Mouse (Mus musculus): ENCODE data around the gene Xpr1. TPM values are rescaled to one million over a fixed set of nuclear protein-coding genes. Genes with fewer than 3 reads are reported as not detected.

The Xpr1 gene
- polyA plus RNA-seq, 1 experiment from 2014 or later = 92.5 TPM

DNA sequence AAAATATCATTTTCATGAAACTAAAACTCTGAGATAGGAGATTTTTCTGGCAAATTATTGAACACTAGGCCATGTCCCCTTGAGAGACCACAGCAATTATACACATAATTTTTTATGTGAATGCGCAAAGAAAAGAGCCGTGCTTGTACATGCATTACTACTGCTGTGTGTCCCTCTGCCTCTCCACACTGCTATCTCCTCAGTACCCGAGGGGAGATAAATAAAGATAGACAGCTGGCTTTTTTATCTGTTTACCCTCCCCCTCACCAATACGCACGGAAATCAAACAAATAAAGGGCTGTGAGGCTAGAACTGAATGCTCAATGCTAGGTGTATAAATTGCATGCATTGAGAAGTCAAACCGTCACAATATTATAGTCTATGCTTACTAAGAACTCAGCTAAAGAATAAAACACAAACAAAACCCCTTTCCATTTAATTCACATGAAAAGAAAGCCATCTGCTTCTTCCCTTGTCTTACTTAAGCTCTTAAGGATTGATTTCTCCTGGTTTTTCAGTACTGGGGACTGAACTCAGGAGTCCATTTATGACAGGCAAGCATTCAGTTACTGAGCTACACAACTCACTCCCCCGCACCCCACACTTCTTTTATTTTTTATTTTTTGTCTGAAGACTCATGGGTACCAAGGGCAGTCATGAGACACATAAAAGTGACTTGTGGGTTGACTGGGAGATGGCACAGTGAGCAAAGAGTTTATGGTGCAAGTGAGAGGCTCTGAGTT is 97.0 kb downstream of the Xpr1 start:
- Histone ChIP-seq H3K4me3 (replicated peaks; ENCODE audit: low read length) (no peak overlapping the region), H3K4me2 (ENCODE audit: low read length) (no peak overlapping the region), H3K9ac (replicated peaks; ENCODE audit: low read depth, low read length) (no peak overlapping the region), H3K4me1 (replicated peaks; ENCODE audit: control insufficient read depth, insufficient read depth, low read length) (peaks cover 2% of the 10 kb centered on the region), H3K36me3 (ENCODE audit: control insufficient read depth, insufficient read depth) (no peaks in the 10 kb centered on the region), H3K27me3 (replicated peaks; ENCODE audit: control insufficient read depth, insufficient read depth, low read length) (no peaks in the 10 kb centered on the region), H3K9me3 (ENCODE audit: control insufficient read depth, low read length) (no peaks in the 10 kb centered on the region), H3K27ac (ENCODE audit: low read length) (0 out of 2 replicates have a peak overlapping the region, but pooled peaks have one; percentile 28)
- 43% methylated on average over 7 of the region's 7 CpGs for WGBS
- ATAC-seq = no peak

DNA sequence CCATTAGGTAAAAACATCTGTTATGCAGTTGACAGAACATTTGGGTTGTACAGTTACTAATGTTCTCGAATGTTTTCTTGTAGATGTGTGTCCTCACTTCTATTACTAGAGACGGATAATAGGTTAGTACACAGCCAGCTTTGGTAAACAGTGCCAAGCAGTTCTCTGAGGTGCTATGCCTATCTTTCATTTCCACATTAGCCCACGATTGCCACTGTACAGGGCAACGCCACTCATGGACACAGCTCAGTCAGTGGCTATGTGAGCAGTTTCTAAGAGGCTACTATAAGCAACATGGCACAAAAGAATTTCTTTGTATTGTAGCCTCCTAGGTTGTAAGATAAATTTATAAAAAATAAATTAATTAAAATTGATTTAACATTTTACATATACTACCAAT is 97.7 kb downstream of the Xpr1 start:
- WGBS = 59% methylated on average over 4 of the region's 4 CpGs
- ATAC-seq = no peak
- Histone ChIP-seq H3K9me3 (ENCODE audit: control insufficient read depth, low read length) (no peaks in the 10 kb centered on the region), H3K36me3 (ENCODE audit: control insufficient read depth, insufficient read depth) (no peaks in the 10 kb centered on the region), H3K9ac (replicated peaks; ENCODE audit: low read depth, low read length) (no peak overlapping the region), H3K27ac (ENCODE audit: low read length) (no peak overlapping the region), H3K4me1 (replicated peaks; ENCODE audit: control insufficient read depth, insufficient read depth, low read length) (peaks cover 2% of the 10 kb centered on the region), H3K27me3 (replicated peaks; ENCODE audit: control insufficient read depth, insufficient read depth, low read length) (no peaks in the 10 kb centered on the region), H3K4me3 (replicated peaks; ENCODE audit: low read length) (no peak overlapping the region), H3K4me2 (ENCODE audit: low read length) (no peak overlapping the region)

DNA sequence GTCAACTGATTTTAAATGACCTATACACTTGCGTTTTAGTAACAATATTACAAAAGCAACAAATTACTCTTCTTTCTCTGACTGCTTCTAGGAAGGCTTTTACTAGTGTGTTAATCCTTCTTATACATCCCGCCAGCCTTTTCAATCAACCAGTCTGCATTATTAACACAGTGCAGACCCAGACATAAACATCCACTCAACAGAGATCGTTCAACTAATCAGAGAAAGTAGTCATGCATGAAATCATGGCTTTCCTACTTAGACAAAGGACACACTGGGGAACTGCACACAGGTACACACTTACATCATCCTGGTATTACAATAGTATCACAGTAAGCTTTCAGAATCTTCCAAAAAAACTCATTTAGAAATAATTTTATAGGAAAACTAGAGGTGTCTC is 105.5 kb downstream of the Xpr1 start:
- Histone ChIP-seq H3K4me1 (replicated peaks; ENCODE audit: control insufficient read depth, insufficient read depth, low read length) (peaks cover 14% of the 10 kb centered on the region), H3K9ac (replicated peaks; ENCODE audit: low read depth, low read length) (no peak overlapping the region), H3K4me3 (replicated peaks; ENCODE audit: low read length) (no peak overlapping the region), H3K4me2 (ENCODE audit: low read length) (no peak overlapping the region), H3K27me3 (replicated peaks; ENCODE audit: control insufficient read depth, insufficient read depth, low read length) (no peaks in the 10 kb centered on the region), H3K9me3 (ENCODE audit: control insufficient read depth, low read length) (no peaks in the 10 kb centered on the region), H3K27ac (ENCODE audit: low read length) (no peak overlapping the region), H3K36me3 (ENCODE audit: control insufficient read depth, insufficient read depth) (peaks cover 6% of the 10 kb centered on the region; the same call in 1 of the 2 replicates)
- ATAC-seq = no peak
- 6% methylated on average over 3 of the region's 3 CpGs for WGBS

DNA sequence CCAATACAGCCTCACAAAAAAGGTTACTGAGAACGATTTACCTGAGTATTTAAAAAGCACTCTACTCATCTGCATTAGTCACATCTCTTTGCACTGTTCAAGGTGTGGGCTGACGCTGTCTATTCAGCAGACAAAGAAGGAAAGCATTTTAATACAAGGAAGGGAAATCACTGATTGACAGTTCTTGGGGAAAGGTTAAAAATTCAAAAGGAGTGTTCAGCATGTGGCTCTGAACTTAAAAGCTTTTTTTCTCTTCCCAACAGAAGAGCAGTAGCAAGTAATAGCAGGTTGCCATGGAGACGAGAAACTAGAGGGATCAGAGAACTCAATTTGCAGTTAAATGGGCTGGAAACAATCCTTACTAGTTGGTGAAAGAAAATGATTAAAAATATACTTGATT is 110.3 kb downstream of the Xpr1 start:
- Histone ChIP-seq H3K27ac (ENCODE audit: low read length) (peak overlapping the region; percentile 88), H3K36me3 (ENCODE audit: control insufficient read depth, insufficient read depth) (no peaks in the 10 kb centered on the region), H3K9me3 (ENCODE audit: control insufficient read depth, low read length) (no peaks in the 10 kb centered on the region), H3K9ac (replicated peaks; ENCODE audit: low read depth, low read length) (no peak overlapping the region), H3K4me1 (replicated peaks; ENCODE audit: control insufficient read depth, insufficient read depth, low read length) (peaks cover 27% of the 10 kb centered on the region), H3K4me2 (ENCODE audit: low read length) (no peak overlapping the region), H3K4me3 (replicated peaks; ENCODE audit: low read length) (no peak overlapping the region), H3K27me3 (replicated peaks; ENCODE audit: control insufficient read depth, insufficient read depth, low read length) (no peaks in the 10 kb centered on the region)
- peak; percentile 71 for ATAC-seq
- WGBS = 9% methylated on average over 3 of the region's 3 CpGs

DNA sequence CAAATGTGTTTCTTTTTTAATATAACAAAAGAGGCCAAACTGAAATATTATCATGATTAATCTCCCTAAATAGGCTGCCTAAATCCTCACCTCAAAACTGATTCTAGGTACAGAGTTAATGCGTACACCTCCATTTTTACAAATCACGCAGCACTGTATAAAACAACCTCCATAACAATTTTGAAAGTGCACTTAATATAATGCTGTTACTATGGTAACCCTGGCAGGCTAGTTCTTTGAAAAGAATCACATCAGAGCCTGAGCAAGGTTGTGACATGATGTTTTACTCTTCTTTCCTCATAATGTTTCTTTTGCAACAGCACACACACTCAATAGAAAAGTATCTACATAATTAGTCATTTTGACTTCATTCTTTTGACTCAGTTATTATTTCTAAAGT is 113.8 kb downstream of the Xpr1 start:
- peak overlapping the region; percentile 76 for H3K27ac ChIP-seq (ENCODE audit: low read length)
- H3K4me2 ChIP-seq (ENCODE audit: low read length) = no peak overlapping the region
- peak; percentile 65 for ATAC-seq
- H3K9ac ChIP-seq (replicated peaks; ENCODE audit: low read depth, low read length) = no peak overlapping the region
- no peak overlapping the region for H3K4me3 ChIP-seq (replicated peaks; ENCODE audit: low read length)
- 41% methylated on average over 2 of the region's 2 CpGs for WGBS
- no peaks in the 10 kb centered on the region for H3K36me3 ChIP-seq (ENCODE audit: control insufficient read depth, insufficient read depth)
- peaks cover 27% of the 10 kb centered on the region for H3K4me1 ChIP-seq (replicated peaks; ENCODE audit: control insufficient read depth, insufficient read depth, low read length)
- H3K9me3 ChIP-seq (ENCODE audit: control insufficient read depth, low read length) = no peaks in the 10 kb centered on the region
- no peaks in the 10 kb centered on the region for H3K27me3 ChIP-seq (replicated peaks; ENCODE audit: control insufficient read depth, insufficient read depth, low read length)

DNA sequence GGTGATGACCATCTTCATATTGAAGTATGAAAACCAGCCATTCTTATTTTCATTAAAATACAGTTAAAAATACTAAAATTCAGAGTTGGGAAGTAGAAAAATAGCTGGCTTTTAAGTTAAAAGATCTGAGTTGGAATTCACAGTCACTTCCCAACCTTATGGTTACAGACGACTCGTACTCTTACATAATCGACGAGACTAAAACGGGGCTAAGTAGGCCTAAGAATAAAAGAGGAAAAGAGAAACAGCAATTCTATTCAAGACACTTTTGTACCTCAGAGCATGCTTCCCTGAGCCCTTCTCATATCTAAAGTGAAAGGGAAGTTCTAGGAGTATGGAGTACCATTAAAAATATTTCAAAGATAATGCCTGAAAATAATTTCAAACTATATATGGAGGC is 119.6 kb downstream of the Xpr1 start:
- Histone ChIP-seq H3K27me3 (replicated peaks; ENCODE audit: control insufficient read depth, insufficient read depth, low read length) (no peaks in the 10 kb centered on the region), H3K27ac (ENCODE audit: low read length) (no peak overlapping the region), H3K4me1 (replicated peaks; ENCODE audit: control insufficient read depth, insufficient read depth, low read length) (peaks cover 1% of the 10 kb centered on the region), H3K9me3 (ENCODE audit: control insufficient read depth, low read length) (no peaks in the 10 kb centered on the region), H3K4me3 (replicated peaks; ENCODE audit: low read length) (no peak overlapping the region), H3K36me3 (ENCODE audit: control insufficient read depth, insufficient read depth) (no peaks in the 10 kb centered on the region), H3K4me2 (ENCODE audit: low read length) (no peak overlapping the region), H3K9ac (replicated peaks; ENCODE audit: low read depth, low read length) (no peak overlapping the region)
- ATAC-seq = no peak
- 79% methylated on average over 5 of the region's 5 CpGs for WGBS

DNA sequence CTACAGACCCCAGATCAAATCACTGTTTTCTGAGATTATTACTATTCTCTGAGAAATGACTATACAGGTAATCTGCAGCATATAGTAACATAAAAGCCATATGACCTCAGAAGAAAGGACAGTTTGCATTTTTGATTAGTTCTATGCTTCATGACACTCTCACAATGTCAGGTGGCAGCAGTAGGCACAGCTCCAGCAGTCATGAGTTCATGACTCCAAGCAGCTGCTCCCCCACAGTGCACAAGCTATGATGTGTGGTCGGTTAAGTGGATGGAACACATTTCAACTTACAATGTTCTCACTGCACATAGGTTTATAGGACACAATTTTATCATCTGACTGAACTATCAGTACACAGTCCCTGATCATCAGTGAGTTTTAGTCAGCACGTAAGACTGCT is 120.0 kb downstream of the Xpr1 start:
- no peaks in the 10 kb centered on the region for H3K27me3 ChIP-seq (replicated peaks; ENCODE audit: control insufficient read depth, insufficient read depth, low read length)
- no peak overlapping the region for H3K9ac ChIP-seq (replicated peaks; ENCODE audit: low read depth, low read length)
- no peaks in the 10 kb centered on the region for H3K4me1 ChIP-seq (replicated peaks; ENCODE audit: control insufficient read depth, insufficient read depth, low read length)
- no peak overlapping the region for H3K27ac ChIP-seq (ENCODE audit: low read length)
- H3K4me2 ChIP-seq (ENCODE audit: low read length) = no peak overlapping the region
- ATAC-seq = no peak
- no peaks in the 10 kb centered on the region for H3K36me3 ChIP-seq (ENCODE audit: control insufficient read depth, insufficient read depth)
- 93% methylated on average over 2 of the region's 2 CpGs for WGBS
- H3K9me3 ChIP-seq (ENCODE audit: control insufficient read depth, low read length) = no peaks in the 10 kb centered on the region
- H3K4me3 ChIP-seq (replicated peaks; ENCODE audit: low read length) = no peak overlapping the region

DNA sequence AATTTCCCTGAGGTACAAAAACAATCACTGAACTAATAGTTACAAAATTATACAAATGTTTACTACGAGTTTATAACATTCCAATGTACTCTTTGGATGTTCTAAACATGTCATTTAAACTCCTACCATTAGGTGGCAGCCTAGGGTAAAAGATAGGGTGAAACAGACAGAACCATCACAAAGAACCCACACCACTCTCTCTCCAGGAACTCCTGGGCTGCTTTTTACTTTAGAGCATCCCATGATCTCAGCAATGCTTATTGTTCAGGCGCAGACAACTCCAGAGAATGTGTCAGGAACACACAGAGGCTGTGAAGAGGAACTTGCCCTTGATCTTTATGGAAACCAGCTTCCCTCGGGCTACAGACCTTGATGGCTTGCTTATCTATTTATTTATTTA is 123.8 kb downstream of the Xpr1 start:
- peak; percentile 90 for ATAC-seq
- no peaks in the 10 kb centered on the region for H3K9me3 ChIP-seq (ENCODE audit: control insufficient read depth, low read length)
- peaks cover 17% of the 10 kb centered on the region for H3K36me3 ChIP-seq (ENCODE audit: control insufficient read depth, insufficient read depth)
- peak overlapping the region; percentile 55; the same call in 1 of the 2 replicates for H3K27ac ChIP-seq (ENCODE audit: low read length)
- no peak overlapping the region for H3K9ac ChIP-seq (replicated peaks; ENCODE audit: low read depth, low read length)
- WGBS = 4% methylated on average over 3 of the region's 3 CpGs
- no peak overlapping the region for H3K4me3 ChIP-seq (replicated peaks; ENCODE audit: low read length)
- no peaks in the 10 kb centered on the region for H3K4me1 ChIP-seq (replicated peaks; ENCODE audit: control insufficient read depth, insufficient read depth, low read length)
- H3K27me3 ChIP-seq (replicated peaks; ENCODE audit: control insufficient read depth, insufficient read depth, low read length) = no peaks in the 10 kb centered on the region
- H3K4me2 ChIP-seq (ENCODE audit: low read length) = no peak overlapping the region

DNA sequence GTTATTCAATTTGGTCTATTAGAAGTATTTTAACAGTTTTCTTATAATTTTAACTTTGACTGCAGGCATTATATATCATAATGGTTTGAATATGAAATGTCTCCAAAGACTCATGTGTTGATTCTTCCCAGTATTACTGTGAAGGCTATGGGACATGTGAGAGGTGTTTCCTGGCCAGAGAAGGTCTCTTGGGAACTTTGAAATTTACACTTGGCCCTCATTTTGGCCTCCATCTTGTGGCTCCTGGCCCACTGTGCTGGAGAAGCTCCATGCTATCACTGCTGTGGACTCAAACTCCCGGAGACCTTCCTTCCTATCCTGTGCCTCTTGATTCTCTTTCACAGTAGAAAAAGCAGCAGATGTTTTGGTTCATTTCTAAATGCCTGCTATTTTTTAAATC is 127.8 kb downstream of the Xpr1 start:
- H3K27ac ChIP-seq (ENCODE audit: low read length) = no peak overlapping the region
- no peaks in the 10 kb centered on the region for H3K27me3 ChIP-seq (replicated peaks; ENCODE audit: control insufficient read depth, insufficient read depth, low read length)
- H3K9ac ChIP-seq (replicated peaks; ENCODE audit: low read depth, low read length) = no peak overlapping the region
- H3K4me3 ChIP-seq (replicated peaks; ENCODE audit: low read length) = no peak overlapping the region
- H3K4me2 ChIP-seq (ENCODE audit: low read length) = no peak overlapping the region
- no peaks in the 10 kb centered on the region for H3K4me1 ChIP-seq (replicated peaks; ENCODE audit: control insufficient read depth, insufficient read depth, low read length)
- no peaks in the 10 kb centered on the region for H3K9me3 ChIP-seq (ENCODE audit: control insufficient read depth, low read length)
- no peak for ATAC-seq
- WGBS = 96% methylated on average over 1 of the region's 1 CpGs
- H3K36me3 ChIP-seq (ENCODE audit: control insufficient read depth, insufficient read depth) = peaks cover 32% of the 10 kb centered on the region

DNA sequence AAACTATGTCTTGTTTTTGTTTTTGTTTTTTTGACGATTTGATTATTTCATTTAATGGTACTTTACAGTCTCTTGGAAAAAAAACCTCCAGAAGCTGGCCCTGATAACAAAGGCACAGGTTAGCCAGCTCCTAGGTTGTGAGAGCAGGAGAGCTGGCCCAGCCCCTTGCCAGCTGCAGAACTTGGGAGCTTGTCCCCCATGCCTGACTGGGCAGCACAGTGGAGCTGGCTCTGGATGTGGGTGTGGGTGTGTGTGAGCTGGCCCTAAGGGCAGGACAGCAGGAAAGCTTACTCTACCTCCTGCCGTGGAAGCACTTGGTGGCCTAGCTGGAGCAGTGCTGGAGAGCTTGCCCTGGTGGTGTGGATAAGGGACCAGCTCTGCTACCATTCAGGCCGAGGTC is 129.2 kb downstream of the Xpr1 start:
- H3K4me3 ChIP-seq (replicated peaks; ENCODE audit: low read length) = no peak overlapping the region
- no peak overlapping the region for H3K9ac ChIP-seq (replicated peaks; ENCODE audit: low read depth, low read length)
- H3K4me1 ChIP-seq (replicated peaks; ENCODE audit: control insufficient read depth, insufficient read depth, low read length) = no peaks in the 10 kb centered on the region
- no peak overlapping the region for H3K27ac ChIP-seq (ENCODE audit: low read length)
- H3K36me3 ChIP-seq (ENCODE audit: control insufficient read depth, insufficient read depth) = peaks cover 32% of the 10 kb centered on the region
- WGBS = 86% methylated on average over 3 of the region's 3 CpGs
- no peak overlapping the region for H3K4me2 ChIP-seq (ENCODE audit: low read length)
- no peaks in the 10 kb centered on the region for H3K9me3 ChIP-seq (ENCODE audit: control insufficient read depth, low read length)
- no peaks in the 10 kb centered on the region for H3K27me3 ChIP-seq (replicated peaks; ENCODE audit: control insufficient read depth, insufficient read depth, low read length)
- no peak for ATAC-seq

Data from forebrain, embryonic 16.5 days (tissue).